Mouse (Mus musculus) CD4-positive naive resting alpha-beta T cell, adult 76 days (primary cell): Measurements from ENCODE around the gene Tm9sf4. TPM values are rescaled to one million over a fixed set of nuclear protein-coding genes. Genes with fewer than 3 reads are reported as not detected.

Experiments used
- total RNA-seq: library from RNA; stranded (reverse); gene quantifications from one replicate; pipeline ENCODE4 v1.2.4, GENCODE M21; 2023

The Tm9sf4 gene
- 91.4 TPM for total RNA-seq

DNA sequence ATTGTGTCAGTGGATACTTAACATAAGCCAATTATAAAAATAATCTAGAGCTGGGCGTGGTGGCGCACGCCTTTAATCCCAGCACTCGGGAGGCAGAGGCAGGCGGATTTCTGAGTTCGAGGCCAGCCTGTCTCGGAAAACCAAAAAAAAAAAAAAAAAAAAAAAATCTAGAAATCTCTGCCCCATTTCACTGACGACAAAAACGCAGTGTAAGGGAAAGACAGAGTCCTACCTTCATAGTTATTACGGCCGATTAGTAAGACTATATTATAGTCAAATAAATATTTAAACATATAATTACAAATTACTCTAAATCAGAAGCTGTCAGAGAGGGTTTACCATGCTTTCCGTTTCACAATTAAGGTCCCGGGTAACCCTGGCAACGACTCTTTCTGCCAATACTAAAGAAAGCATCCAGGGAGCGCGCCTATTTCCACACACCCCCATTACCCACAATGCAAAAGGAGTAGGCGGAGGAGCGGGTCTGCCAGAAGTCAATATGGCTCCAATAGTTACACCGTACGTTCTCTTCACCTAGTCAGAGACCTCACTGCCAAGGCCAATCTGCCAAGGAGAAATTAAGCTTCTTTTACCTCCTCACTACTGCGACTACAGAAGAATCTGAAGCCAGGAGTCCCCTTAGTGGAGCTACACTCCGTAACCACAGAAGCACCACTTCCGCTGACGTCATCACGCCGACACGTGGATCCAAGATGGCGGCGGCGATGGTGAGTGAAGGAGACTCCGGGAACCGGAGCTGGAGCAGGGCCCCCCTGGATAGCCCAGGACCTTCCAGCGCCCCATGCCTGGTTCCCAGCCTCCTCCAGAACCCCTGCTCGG, at the start of gene Tm9sf4:
TSS of gene Tm9sf4 (plus strand) at position 460 of the 840 bp plus-strand sequence.

GRCm38 (mm10) chr2:153224946-153225594, 64.0 kb downstream of the Tm9sf4 start, which contains the start of gene Tspyl3:
TSS of gene Tspyl3 (minus strand) at chr2:153225441.

DNA sequence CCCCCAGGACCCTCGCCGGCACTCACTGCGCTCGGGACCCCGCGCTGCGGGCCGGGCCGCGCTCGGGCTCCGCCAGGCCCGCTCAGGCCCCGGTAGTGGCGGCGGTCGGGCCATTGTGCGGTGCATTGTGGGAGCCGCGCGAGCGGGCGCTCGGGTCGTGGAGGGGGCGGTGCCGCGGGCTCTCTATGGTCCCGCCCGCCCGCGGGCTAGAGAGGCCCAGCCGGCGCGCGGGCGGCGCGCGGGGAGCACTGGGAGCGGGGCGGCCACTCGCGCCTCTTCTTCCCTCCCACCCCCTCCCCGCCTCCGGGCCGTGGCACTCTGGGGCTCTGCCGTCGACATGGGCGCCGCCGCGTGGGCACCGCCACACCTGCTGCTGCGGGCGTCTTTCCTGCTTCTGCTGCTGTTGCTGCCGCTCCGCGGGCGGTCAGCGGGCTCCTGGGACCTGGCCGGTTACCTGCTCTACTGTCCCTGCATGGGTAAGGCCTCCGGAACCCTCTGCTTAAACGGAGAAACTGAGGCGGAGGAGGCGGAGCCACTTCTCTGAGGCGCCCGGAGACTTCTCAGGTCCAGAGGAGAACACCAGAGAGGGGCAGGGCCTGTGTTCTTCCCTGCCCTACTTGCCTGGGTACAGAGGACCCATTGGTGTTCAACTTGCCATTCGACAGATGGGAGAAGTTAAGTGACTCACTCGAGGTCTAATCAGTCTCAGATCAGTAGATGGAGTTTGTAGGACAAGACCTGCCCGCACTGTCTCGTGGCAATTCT, 80.3 kb downstream of the Tm9sf4 start, which contains the start of the genes Plagl2 and Pofut1:
TSS of gene Plagl2 (minus strand) at position 177 of the 765 bp plus-strand sequence.
TSS of gene Pofut1 (plus strand) at position 284 of the 765 bp plus-strand sequence.

Other genes with a start within 250 kb of the Tm9sf4 start
- gene Mylk2, start 250.0 kb upstream of the Tm9sf4 start, total RNA-seq = not detected
- not detected for gene Foxs1, start 228.1 kb upstream of the Tm9sf4 start, total RNA-seq
- not detected for gene Dusp15, start 209.6 kb upstream of the Tm9sf4 start, total RNA-seq
- not detected for gene Ttll9, start 198.8 kb upstream of the Tm9sf4 start, total RNA-seq
- gene Pdrg1, start 145.9 kb upstream of the Tm9sf4 start, total RNA-seq = 69.3 TPM
- not detected for gene Xkr7, start 129.5 kb upstream of the Tm9sf4 start, total RNA-seq
- not detected for gene Ccm2l, start 95.3 kb upstream of the Tm9sf4 start, total RNA-seq
- gene Hck, start 52.8 kb upstream of the Tm9sf4 start, total RNA-seq = 12.1 TPM
- 13.8 TPM for gene Tspyl3, start 64.1 kb downstream of the Tm9sf4 start, total RNA-seq
- 26.8 TPM for gene Plagl2, start 80.1 kb downstream of the Tm9sf4 start, total RNA-seq
- 29.8 TPM for gene Pofut1, start 80.2 kb downstream of the Tm9sf4 start, total RNA-seq
- 20.0 TPM for gene Kif3b, start 130.1 kb downstream of the Tm9sf4 start, total RNA-seq
- gene Asxl1, start 184.5 kb downstream of the Tm9sf4 start, total RNA-seq = 74.3 TPM